Mouse (Mus musculus) monocyte, adult 5-6 weeks (primary cell): ENCODE results near the gene Mrc2. TPM values are rescaled to one million over a fixed set of nuclear protein-coding genes. Genes with fewer than 3 reads are reported as not detected.

Experiments
- ATAC-seq: fragments of 153-309, 156-312 bp; replicated peaks from 2 replicates; pipeline ENCODE4 v1.8.0; 2017; ENCODE audit warnings: mild to moderate bottlenecking; ENCODE audit not compliant: low TSS enrichment, insufficient number of reproducible peaks, severe bottlenecking, poor library complexity, low FRiP score
- total RNA-seq: library from RNA; stranded (forward); fragments of 200-1000, 200-491, 200-594 nt; gene quantifications from 3 replicates; pipeline ENCODE4 v1.2.3, GENCODE M21; 2017

Gene Mrc2
- total RNA-seq, 1 experiment from 2014 or later = 0.38 TPM

GRCm38 (mm10) chr11:105367163-105367562 lies 74.7 kb downstream of the Mrc2 start:
- no peak for ATAC-seq

- ATAC-seq = no peak
Observed at GRCm38 (mm10) chr11:105368833-105369232, 76.4 kb downstream of the Mrc2 start.

GRCm38 (mm10) chr11:105369526-105370386 lies 77.3 kb downstream of the Mrc2 start:
- no peak for ATAC-seq

- ATAC-seq = no peak
Observed at GRCm38 (mm10) chr11:105371818-105372217, 79.4 kb downstream of the Mrc2 start.

GRCm38 (mm10) chr11:105373881-105374280 lies 81.4 kb downstream of the Mrc2 start:
- ATAC-seq = no peak

GRCm38 (mm10) chr11:105374526-105375175 lies 82.2 kb downstream of the Mrc2 start:
- no peak for ATAC-seq

GRCm38 (mm10) chr11:105375821-105376235 lies 83.4 kb downstream of the Mrc2 start:
- ATAC-seq = no peak

GRCm38 (mm10) chr11:105385266-105385665 lies 92.8 kb downstream of the Mrc2 start:
- no peak for ATAC-seq

GRCm38 (mm10) chr11:105388636-105389035 lies 96.2 kb downstream of the Mrc2 start:
- no peak for ATAC-seq

- no peak for ATAC-seq
Observed at GRCm38 (mm10) chr11:105390290-105390689, 97.8 kb downstream of the Mrc2 start.

Other genes starting within 250 kb of the Mrc2 start
- not detected in 3 replicates for gene Efcab3, start 229.1 kb upstream of the Mrc2 start, total RNA-seq
- gene Mettl2, start 166.2 kb upstream of the Mrc2 start, total RNA-seq = 10.0 to 17.4 TPM (median 12.2 TPM) in 3 replicates
- not detected in 3 replicates for gene Gm10842, start 145.8 kb upstream of the Mrc2 start, total RNA-seq
- 121 to 139 TPM (median 122 TPM) in 3 replicates for gene Tlk2, start 113.8 kb upstream of the Mrc2 start, total RNA-seq
- not detected in 3 replicates for gene March10, start 164.1 kb downstream of the Mrc2 start, total RNA-seq